Mouse (Mus musculus) MEL (cell line): Measurements from ENCODE around the gene Znrf4. TPM values are rescaled to one million over a fixed set of nuclear protein-coding genes. Genes with fewer than 3 reads are reported as not detected.

Experiments used
- DNase-seq: peaks from one replicate; pipeline ENCODE4 v3.0.0; 2011; ENCODE audit warnings: low read depth, low spot score
- H3K27ac ChIP-seq: 2 replicates; pipeline ENCODE4 v1.5.1; 2012; ENCODE audit warnings: low read depth, mild to moderate bottlenecking, control low read depth, low read length, moderate library complexity; ENCODE audit not compliant: control insufficient read depth
- H3K27me3 ChIP-seq, 2 experiments: fragments of 150-350 bp in 1 of 2; sonication (generic) in 1 of 2; 2 replicates each; pipeline ENCODE4 v1.6.1; 2012; ENCODE audit warnings: low read length in 2 of 2, mild to moderate bottlenecking in 2 of 2, improper control_type of control experiment in 1 of 2, moderate library complexity in 1 of 2; ENCODE audit not compliant: insufficient read depth in 2 of 2, control insufficient read depth in 1 of 2
- H3K36me3 ChIP-seq, 2 experiments: 2 replicates each; pipeline ENCODE4 v1.6.1; 2012 to 2014; ENCODE audit warnings: low read length in 2 of 2, improper control_type of control experiment in 1 of 2, inconsistent platforms in 1 of 2, mild to moderate bottlenecking in 1 of 2; ENCODE audit not compliant: insufficient read depth in 2 of 2, control insufficient read depth in 1 of 2
- H3K4me1 ChIP-seq, 2 experiments: fragments of 150-350 bp in 1 of 2; sonication (generic) in 1 of 2; 2 replicates each; pipeline ENCODE4 v1.6.1; 2012; ENCODE audit warnings: low read length in 2 of 2, improper control_type of control experiment in 1 of 2, mild to moderate bottlenecking in 1 of 2; ENCODE audit not compliant: insufficient read depth in 2 of 2, control insufficient read depth in 1 of 2
- H3K4me3 ChIP-seq, 2 experiments: fragments of 150-350 bp in 1 of 2; sonication (generic) in 1 of 2; 2 replicates each; pipeline ENCODE4 v1.5.1; 2012; ENCODE audit warnings: low read depth in 2 of 2, low read length in 2 of 2, mild to moderate bottlenecking in 2 of 2, moderate library complexity in 2 of 2, control low read depth in 1 of 2, improper control_type of control experiment in 1 of 2; ENCODE audit not compliant: control insufficient read depth in 1 of 2, insufficient read depth in 1 of 2
- H3K79me2 ChIP-seq: 2 replicates; pipeline ENCODE4 v1.6.1; 2012; ENCODE audit warnings: mild to moderate bottlenecking, low read length, moderate library complexity; ENCODE audit not compliant: control insufficient read depth, poor library complexity, insufficient read depth
- H3K9ac ChIP-seq: 2 replicates; pipeline ENCODE4 v1.6.1; 2012; ENCODE audit warnings: low read depth, mild to moderate bottlenecking, control low read depth, low read length, moderate library complexity; ENCODE audit not compliant: control insufficient read depth, poor library complexity, severe bottlenecking
- H3K9me3 ChIP-seq: fragments of 150-350 bp; sonication (generic); replicated peaks from 2 replicates; pipeline ENCODE4 v1.6.1; 2012; ENCODE audit warnings: mild to moderate bottlenecking, low read length, improper control_type of control experiment, moderate library complexity; ENCODE audit not compliant: insufficient read depth
- CHD1 ChIP-seq: IDR thresholded peaks from 2 replicates; pipeline ENCODE4 v1.6.1; 2012; ENCODE audit warnings: low read depth, mild to moderate bottlenecking, inconsistent platforms, low read length, improper control_type of control experiment
- CHD2 ChIP-seq: IDR thresholded peaks from 2 replicates; pipeline ENCODE4 v1.6.1; 2011; ENCODE audit warnings: low read length, improper control_type of control experiment
- CTCF ChIP-seq, 3 experiments: IDR thresholded peaks in 2 of 3; conservative IDR thresholded peaks in 1 of 3; 2 replicates each; pipeline ENCODE4 v1.5.1; 2011 to 2012; ENCODE audit warnings: low read length in 3 of 3, low read depth in 2 of 3, mild to moderate bottlenecking in 2 of 3, improper control_type of control experiment in 1 of 3, inconsistent platforms in 1 of 3, mixed read lengths in 1 of 3, moderate library complexity in 1 of 3; ENCODE audit not compliant: control insufficient read depth in 1 of 3, insufficient read depth in 1 of 3, poor library complexity in 1 of 3, severe bottlenecking in 1 of 3
- E2F4 ChIP-seq: IDR thresholded peaks from 2 replicates; pipeline ENCODE4 v1.6.1; 2011; ENCODE audit warnings: low read depth, low read length, improper control_type of control experiment, borderline replicate concordance
- ELF1 ChIP-seq: IDR thresholded peaks from 2 replicates; pipeline ENCODE4 v1.6.1; 2014; ENCODE audit warnings: low read depth, mild to moderate bottlenecking, inconsistent platforms, low read length, improper control_type of control experiment, moderate library complexity
- EP300 ChIP-seq, 2 experiments: IDR thresholded peaks; 2 replicates each; pipeline ENCODE4 v1.6.1; 2011; ENCODE audit warnings: improper control_type of control experiment in 2 of 2, low read length in 2 of 2, low read depth in 1 of 2, mild to moderate bottlenecking in 1 of 2
- ETS1 ChIP-seq: IDR thresholded peaks from 2 replicates; pipeline ENCODE4 v1.6.1; 2012; ENCODE audit warnings: low read depth, mild to moderate bottlenecking, inconsistent platforms, low read length, improper control_type of control experiment, moderate library complexity
- GABPA ChIP-seq: IDR thresholded peaks from 2 replicates; pipeline ENCODE4 v1.6.1; 2012; ENCODE audit warnings: low read depth, mild to moderate bottlenecking, inconsistent platforms, low read length, improper control_type of control experiment, moderate library complexity
- GATA1 ChIP-seq: IDR thresholded peaks from 2 replicates; pipeline ENCODE4 v1.6.1; 2011; ENCODE audit warnings: low read depth, low read length, improper control_type of control experiment
- HCFC1 ChIP-seq: IDR thresholded peaks from 2 replicates; pipeline ENCODE4 v1.6.1; 2012; ENCODE audit warnings: low read depth, mild to moderate bottlenecking, inconsistent platforms, low read length, improper control_type of control experiment, moderate library complexity
- JUND ChIP-seq: IDR thresholded peaks from 2 replicates; pipeline ENCODE4 v1.6.1; 2011; ENCODE audit warnings: low read depth, mild to moderate bottlenecking, improper control_type of control experiment, low read length
- KAT2A ChIP-seq: conservative IDR thresholded peaks from 2 replicates; pipeline ENCODE4 v1.6.1; 2012; ENCODE audit warnings: low read depth, low read length, improper control_type of control experiment, inconsistent platforms
- MAX ChIP-seq: IDR thresholded peaks from 2 replicates; pipeline ENCODE4 v1.6.1; 2011; ENCODE audit warnings: low read length, improper control_type of control experiment
- MXI1 ChIP-seq: IDR thresholded peaks from 2 replicates; pipeline ENCODE4 v1.6.1; 2011; ENCODE audit warnings: mild to moderate bottlenecking, low read depth, low read length, improper control_type of control experiment
- MYB ChIP-seq: IDR thresholded peaks from 2 replicates; pipeline ENCODE4 v1.6.1; 2011; ENCODE audit warnings: mild to moderate bottlenecking, low read depth, low read length, improper control_type of control experiment
- MYC ChIP-seq: IDR thresholded peaks from 2 replicates; pipeline ENCODE4 v1.6.1; 2011; ENCODE audit warnings: low read depth, mild to moderate bottlenecking, low read length, improper control_type of control experiment, moderate library complexity
- NELFE ChIP-seq: IDR thresholded peaks from 2 replicates; pipeline ENCODE4 v1.6.1; 2011; ENCODE audit warnings: low read depth, low read length, improper control_type of control experiment
- NRF1 ChIP-seq: IDR thresholded peaks from 2 replicates; pipeline ENCODE4 v1.6.1; 2014; ENCODE audit warnings: low read depth, mild to moderate bottlenecking, inconsistent platforms, low read length, improper control_type of control experiment, moderate library complexity; ENCODE audit not compliant: poor library complexity, insufficient read depth, severe bottlenecking
- POLR2A ChIP-seq, 2 experiments: IDR thresholded peaks; 2 replicates each; pipeline ENCODE4 v1.6.1; 2011 to 2012; ENCODE audit warnings: low read length in 2 of 2, mild to moderate bottlenecking in 2 of 2, control low read depth in 1 of 2, improper control_type of control experiment in 1 of 2, low read depth in 1 of 2, moderate library complexity in 1 of 2; ENCODE audit not compliant: control insufficient read depth in 1 of 2, insufficient read depth in 1 of 2, poor library complexity in 1 of 2
- POLR2AphosphoS5 ChIP-seq: IDR thresholded peaks from 2 replicates; pipeline ENCODE4 v1.6.1; 2012; ENCODE audit warnings: low read depth, borderline replicate concordance, mild to moderate bottlenecking, inconsistent platforms, low read length, moderate library complexity, mixed read lengths
- RCOR1 ChIP-seq: IDR thresholded peaks from 2 replicates; pipeline ENCODE4 v1.6.1; 2012; ENCODE audit warnings: low read depth, mild to moderate bottlenecking, inconsistent platforms, low read length, improper control_type of control experiment
- SIN3A ChIP-seq: IDR thresholded peaks from 2 replicates; pipeline ENCODE4 v1.6.1; 2012; ENCODE audit warnings: low read length, improper control_type of control experiment, inconsistent platforms
- SMC3 ChIP-seq: IDR thresholded peaks from 2 replicates; pipeline ENCODE4 v1.6.1; 2011; ENCODE audit warnings: low read depth, low read length, improper control_type of control experiment
- TBP ChIP-seq: IDR thresholded peaks from 2 replicates; pipeline ENCODE4 v1.8.0; 2011; ENCODE audit warnings: low read depth, low read length, improper control_type of control experiment
- UBTF ChIP-seq: IDR thresholded peaks from 2 replicates; pipeline ENCODE4 v1.6.1; 2012; ENCODE audit warnings: low read depth, mild to moderate bottlenecking, inconsistent platforms, low read length, improper control_type of control experiment, moderate library complexity, borderline replicate concordance; ENCODE audit not compliant: insufficient read depth
- USF1 ChIP-seq: IDR thresholded peaks from 2 replicates; pipeline ENCODE4 v1.6.1; 2014; ENCODE audit warnings: low read depth, mild to moderate bottlenecking, inconsistent platforms, low read length, improper control_type of control experiment, moderate library complexity
- USF2 ChIP-seq, 2 experiments: IDR thresholded peaks; 2 replicates each; pipeline ENCODE4 v1.6.1; 2011 to 2012; ENCODE audit warnings: improper control_type of control experiment in 2 of 2, low read length in 2 of 2, borderline replicate concordance in 1 of 2, inconsistent platforms in 1 of 2, low read depth in 1 of 2, mild to moderate bottlenecking in 1 of 2; ENCODE audit not compliant: insufficient read depth in 1 of 2
- ZC3H11A ChIP-seq: IDR thresholded peaks from 2 replicates; pipeline ENCODE4 v1.6.1; 2012; ENCODE audit warnings: low read depth, mild to moderate bottlenecking, inconsistent platforms, low read length, improper control_type of control experiment
- ZMIZ1 ChIP-seq: IDR thresholded peaks from 2 replicates; pipeline ENCODE4 v1.6.1; 2012; ENCODE audit warnings: low read depth, mild to moderate bottlenecking, inconsistent platforms, low read length, improper control_type of control experiment, moderate library complexity
- polyA plus RNA-seq, 2 experiments: library from polyadenylated mRNA; stranded (reverse) in 1 of 2; unstranded in 1 of 2; fragments of >175 nt in 1 of 2; fragments of >200 nt in 1 of 2; gene quantifications; 2 replicates each; pipeline versions ENCODE4 v1.2.1 to v1.2.4; 2012; ENCODE audit warnings: low replicate concordance in 2 of 2, low read depth in 1 of 2; ENCODE audit not compliant: insufficient read length in 2 of 2, insufficient read depth in 1 of 2, missing spikeins in 1 of 2
- total RNA-seq: library from RNA; depleted of rRNA; stranded (reverse); fragments of 300-350 nt; gene quantifications from 2 replicates; pipeline ENCODE4 v1.2.3, GENCODE M21; 2012

The Znrf4 gene
- total and polyA plus RNA-seq, 3 experiments: not detected

DNA sequence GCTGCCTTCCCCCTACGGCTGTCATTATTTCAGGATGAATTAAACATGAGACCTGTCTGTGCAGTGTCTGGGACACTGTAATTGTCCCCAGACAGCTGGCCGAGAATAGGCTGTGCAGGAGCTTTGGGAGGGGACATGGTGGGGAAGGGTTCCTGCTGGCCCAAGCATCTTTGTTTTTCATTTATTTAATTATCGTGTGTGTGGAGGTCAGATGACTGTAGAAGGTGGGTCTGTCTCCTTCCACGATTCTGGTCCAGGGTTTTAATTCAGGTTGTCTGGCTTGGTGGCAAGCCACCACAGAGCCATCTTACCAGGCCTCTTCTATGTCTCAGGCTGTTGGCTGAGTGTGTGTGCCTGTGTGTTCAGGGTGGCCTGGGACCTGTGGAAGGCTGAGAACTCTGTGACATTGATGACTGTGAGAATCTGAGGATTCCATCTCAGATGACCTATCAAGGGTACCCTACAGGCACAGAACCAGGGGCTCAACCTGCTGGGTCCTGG is 36.4 kb upstream of the Znrf4 start:
- no peaks in the 10 kb centered on the region for H3K79me2 ChIP-seq
- no peak overlapping the region for H3K27ac ChIP-seq
- DNase-seq: no peak
- TF ChIP-seq USF1: no peak
- no peak for TF ChIP-seq MAX
- no peak for TF ChIP-seq UBTF
- TF ChIP-seq NRF1: no peak
- TF ChIP-seq KAT2A: no peak
- no peak for TF ChIP-seq ZMIZ1
- no peak for TF ChIP-seq USF2 (IDR thresholded peaks at IDR 0.05; ENCODE audit: borderline replicate concordance in 1 of 2, insufficient read depth in 1 of 2, low read depth in 1 of 2, low read length in 2 of 2)
- TF ChIP-seq EP300 (IDR thresholded peaks at IDR 0.05; ENCODE audit: low read depth in 1 of 2, low read length in 2 of 2): no peak
- no peaks in the 10 kb centered on the region for H3K36me3 ChIP-seq
- no peaks in the 10 kb centered on the region for H3K9me3 ChIP-seq
- no peak overlapping the region for H3K9ac ChIP-seq
- H3K4me1 ChIP-seq: 0 out of 4 replicates have a peak, but pooled peaks cover 0 to 4% of the 10 kb centered on the region in 2 experiments
- H3K27me3 ChIP-seq: no peaks in the 10 kb centered on the region
- H3K4me3 ChIP-seq: no peak overlapping the region

GRCm38 (mm10) chr17:56547846-56548604 is 35.8 kb upstream of the Znrf4 start:
- peak; percentile 63 for DNase-seq
- no peak overlapping the region for H3K9ac ChIP-seq
- H3K27me3 ChIP-seq: no peaks in the 10 kb centered on the region
- no peak overlapping the region for H3K27ac ChIP-seq
- H3K9me3 ChIP-seq: no peaks in the 10 kb centered on the region
- H3K36me3 ChIP-seq: no peaks in the 10 kb centered on the region
- H3K79me2 ChIP-seq: no peaks in the 10 kb centered on the region
- H3K4me1 ChIP-seq: 0 out of 4 replicates have a peak, but pooled peaks cover 0 to 4% of the 10 kb centered on the region in 2 experiments
- no peak overlapping the region for H3K4me3 ChIP-seq
- TF ChIP-seq KAT2A (no peak), RCOR1 (no peak), MXI1 (no peak), GABPA (no peak), NELFE (no peak), USF2 (IDR thresholded peaks at IDR 0.05; ENCODE audit: borderline replicate concordance in 1 of 2, insufficient read depth in 1 of 2, low read depth in 1 of 2, low read length in 2 of 2) (no peak), MAX (no peak), HCFC1 (no peak; the same call in 1 of the 2 replicates), ELF1 (0 out of 2 replicates have a peak, but pooled peaks have one; percentile 11), CTCF (IDR thresholded peaks at IDR 0.05 in 2 of 3, conservative IDR thresholded peaks at IDR 0.05 in 1 of 3; ENCODE audit: control insufficient read depth in 1 of 3, insufficient read depth in 1 of 3, low read depth in 2 of 3, low read length in 3 of 3, poor library complexity in 1 of 3, severe bottlenecking in 1 of 3) (peak; percentile 59 to 73 (median 61)), CHD1 (no peak), E2F4 (no peak), POLR2A (IDR thresholded peaks at IDR 0.05; ENCODE audit: control insufficient read depth in 1 of 2, insufficient read depth in 1 of 2, low read depth in 1 of 2, low read length in 2 of 2, poor library complexity in 1 of 2) (no peak), JUND (no peak), MYB (no peak), CHD2 (no peak), SIN3A (0 out of 2 replicates have a peak, but pooled peaks have one; percentile 30), MYC (no peak), TBP (no peak), ZC3H11A (peak; percentile 78), EP300 (IDR thresholded peaks at IDR 0.05; ENCODE audit: low read depth in 1 of 2, low read length in 2 of 2) (no peak), ETS1 (no peak), ZMIZ1 (no peak), GATA1 (no peak), SMC3 (peak; percentile 77), POLR2AphosphoS5 (no peak)
